ENCODE assay signal across 16 mouse cellular contexts in genomic region chr1:185828486-185828885, GRCm38 (mm10).
"Had no signal": no experiment of that assay in that cellular context is flagged by ENCODE, and none has a peak within 500 bp of the region (broad histone marks: within the 10 kb centered on the region; RNA-seq: fewer than 3 reads in every experiment).

No protein-coding gene starts in this region.

- H3K4me1 ChIP-seq: neural tube, embryonic 15.5 days; stomach, embryonic 15.5 days had no signal

- H3K27ac ChIP-seq: neural tube, embryonic 13.5 days; neural tube, embryonic 15.5 days; stomach, embryonic 15.5 days; stomach, postnatal 0 days had no signal

- H3K27me3 ChIP-seq: neural tube, embryonic 13.5 days; neural tube, embryonic 15.5 days; stomach, embryonic 15.5 days had no signal

- DNase-seq: retina, postnatal 1 day; right cerebral cortex, adult 18-20 months; right cerebral cortex, postnatal 14 days; right cerebral cortex, postnatal 25 days; right cerebral cortex, postnatal 4 days; spleen, adult 18-20 months; thymus, adult 18-20 months; thymus, adult 2 months; thymus, postnatal 14 days; thymus, postnatal 25 days; thymus, postnatal 36 days; thymus, postnatal 4 days had no signal

- H3K4me3 ChIP-seq: neural tube, embryonic 13.5 days; neural tube, embryonic 15.5 days; stomach, embryonic 15.5 days had no signal
